Mouse (Mus musculus) limb, embryonic 13.5 days (tissue): ENCODE results near the gene Copz1. TPM values are rescaled to one million over a fixed set of nuclear protein-coding genes. Genes with fewer than 3 reads are reported as not detected.
A peak's percentile ranks its signal among the peaks of the same experiment; 100 is the strongest.

ENCODE experiments used
- ATAC-seq: fragments of 200-750 bp; cut with Nextera tagmentation; 2 replicates; pipeline ENCODE4 v1.8.0; 2017; ENCODE audit warnings: low read depth, moderate number of reproducible peaks, moderate TSS enrichment; ENCODE audit not compliant: low FRiP score
- H3K27ac ChIP-seq: fragments of 300-500 bp; sonication (generic); 2 replicates; pipeline ENCODE4 v1.5.1; 2015; ENCODE audit warnings: inconsistent platforms, mild to moderate bottlenecking, moderate library complexity
- H3K27me3 ChIP-seq: fragments of 300-500 bp; sonication (generic); 2 replicates; pipeline ENCODE4 v1.6.1; 2015; ENCODE audit warnings: mild to moderate bottlenecking, inconsistent platforms
- H3K36me3 ChIP-seq: fragments of 300-500 bp; sonication (generic); 2 replicates; pipeline ENCODE4 v1.6.1; 2015; ENCODE audit warnings: inconsistent platforms, mild to moderate bottlenecking, moderate library complexity
- H3K4me1 ChIP-seq: fragments of 300-500 bp; sonication (generic); 2 replicates; pipeline ENCODE4 v1.6.1; 2015; ENCODE audit warnings: inconsistent platforms
- H3K4me2 ChIP-seq: fragments of 300-500 bp; sonication (generic); replicated peaks from 2 replicates; pipeline ENCODE4 v1.6.1; 2015; ENCODE audit warnings: inconsistent platforms, mild to moderate bottlenecking, moderate library complexity
- H3K4me3 ChIP-seq: fragments of 300-500 bp; sonication (generic); 2 replicates; pipeline ENCODE4 v1.5.1; 2015; ENCODE audit warnings: moderate library complexity, mild to moderate bottlenecking, inconsistent platforms
- H3K9ac ChIP-seq: fragments of 300-500 bp; sonication (generic); 2 replicates; pipeline ENCODE4 v1.6.1; 2015; ENCODE audit warnings: mild to moderate bottlenecking, inconsistent platforms
- H3K9me3 ChIP-seq: fragments of 300-500 bp; sonication (generic); 2 replicates; pipeline ENCODE4 v1.6.1; 2016; ENCODE audit warnings: inconsistent platforms
- WGBS: fragments of 180-500 bp; shearing (Covaris S2); methylation state at CpG from one replicate; pipeline ENCODE4 v1.1.7; 2015; 5-methylcytosine and 5-hydroxymethylcytosine counted together
- polyA plus RNA-seq: library from polyadenylated mRNA; unstranded; fragments of >200 nt; fragmentation: Nextera tagmentation; extraction: Ambion mirVana; gene quantifications from 2 replicates; pipeline ENCODE4 v1.2.1, GENCODE M21; 2015

Copz1 gene
- polyA plus RNA-seq: 283 TPM in 2 replicates

DNA sequence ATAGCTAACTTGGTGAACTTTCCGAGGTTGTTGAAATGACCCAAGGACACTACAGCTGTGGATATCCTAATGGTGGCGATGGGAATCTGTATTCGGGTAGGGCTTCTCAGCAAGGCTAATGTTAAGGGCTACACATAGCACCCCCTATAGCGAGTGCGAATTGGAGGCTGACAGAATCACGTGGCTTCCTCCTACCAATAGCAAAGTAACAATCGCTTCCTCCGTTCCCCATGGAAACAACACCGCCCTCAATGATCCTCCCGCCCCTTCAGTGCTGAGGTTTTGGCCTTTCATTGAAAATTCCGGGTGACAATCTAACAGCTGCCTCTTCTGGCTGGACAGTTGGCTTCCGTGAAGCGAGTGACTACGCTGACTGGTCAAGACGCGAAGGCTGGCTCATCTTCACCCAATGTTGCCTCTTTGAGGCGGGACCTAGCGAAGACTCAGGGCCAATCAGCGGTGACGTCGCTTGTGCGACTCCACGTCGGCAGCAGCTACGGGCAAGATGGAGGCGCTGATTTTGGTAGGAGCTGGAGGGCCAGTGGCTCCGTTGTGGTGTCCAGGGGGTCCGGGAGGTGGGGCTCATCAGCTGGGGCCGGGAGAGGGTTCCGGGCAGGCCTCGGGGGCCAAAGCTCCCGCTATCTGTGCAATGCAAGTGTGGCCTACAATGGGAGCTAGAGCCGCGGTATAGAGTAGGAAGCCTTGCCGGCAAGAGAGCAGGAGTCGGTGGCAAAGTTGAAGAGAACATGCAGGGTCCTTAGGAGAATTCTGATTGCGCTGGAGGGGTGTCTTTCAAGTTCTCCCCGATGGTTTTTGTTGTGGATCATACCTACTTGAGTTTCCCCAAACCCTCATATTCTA, at the start of gene Copz1:
Copz1 (plus strand) TSS at position 296 of the 861 bp plus-strand sequence.
- Histone ChIP-seq H3K36me3 (no peaks in the 10 kb centered on the region), H3K9ac (peak within 1 kb of the TSS; percentile 92), H3K9me3 (no peaks in the 10 kb centered on the region), H3K4me1 (peaks cover 23% of the 10 kb centered on the region), H3K27me3 (no peaks in the 10 kb centered on the region), H3K4me2 (peak within 1 kb of the TSS; percentile 81), H3K27ac (peak within 1 kb of the TSS; percentile 33; the same call in 1 of the 2 replicates), H3K4me3 (peak within 1 kb of the TSS; percentile 88)
- WGBS: under 1% methylated on average over 38 of the region's 38 CpGs
- ATAC-seq: peak; percentile 99

DNA sequence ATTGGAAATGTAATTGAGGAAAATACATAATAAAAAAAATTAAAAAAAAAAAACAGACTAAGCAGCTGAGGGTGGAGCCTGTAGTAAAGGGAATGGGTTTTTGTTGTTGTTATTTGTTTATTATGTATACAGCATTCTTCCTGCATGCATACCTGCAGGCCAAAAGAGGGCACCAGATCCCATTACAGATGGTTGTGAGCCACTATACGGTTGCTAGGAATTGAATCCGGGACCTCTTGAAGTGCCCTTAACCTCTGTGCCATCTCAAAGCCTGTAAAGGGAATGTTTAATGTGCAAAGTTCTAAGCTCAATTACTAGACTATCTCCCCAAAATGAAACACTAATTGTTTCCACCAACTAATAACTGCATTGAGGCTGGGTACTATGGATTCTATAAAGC, 48.4 kb upstream of the Copz1 start:
- peaks cover 16% of the 10 kb centered on the region for H3K4me1 ChIP-seq
- H3K4me3 ChIP-seq: no peak overlapping the region
- no peaks in the 10 kb centered on the region for H3K27me3 ChIP-seq
- no peaks in the 10 kb centered on the region for H3K9me3 ChIP-seq
- H3K9ac ChIP-seq: no peak overlapping the region
- WGBS: 77% methylated on average over 2 of the region's 2 CpGs
- no peak overlapping the region for H3K4me2 ChIP-seq
- peaks cover 18% of the 10 kb centered on the region for H3K36me3 ChIP-seq
- no peak for ATAC-seq
- H3K27ac ChIP-seq: no peak overlapping the region

GRCm38 (mm10) chr15:103227022-103227421, 45.5 kb upstream of the Copz1 start:
- H3K4me1 ChIP-seq: peaks cover 13% of the 10 kb centered on the region
- H3K9ac ChIP-seq: no peak overlapping the region
- WGBS: 90% methylated on average over 3 of the region's 3 CpGs
- no peak overlapping the region for H3K4me2 ChIP-seq
- no peak overlapping the region for H3K27ac ChIP-seq
- H3K4me3 ChIP-seq: no peak overlapping the region
- no peak for ATAC-seq
- H3K36me3 ChIP-seq: 0 out of 2 replicates have a peak, but pooled peaks cover 2% of the 10 kb centered on the region
- no peaks in the 10 kb centered on the region for H3K9me3 ChIP-seq
- no peaks in the 10 kb centered on the region for H3K27me3 ChIP-seq

GRCm38 (mm10) chr15:103227572-103227971, 44.9 kb upstream of the Copz1 start:
- Histone ChIP-seq H3K27ac (no peak overlapping the region), H3K9me3 (no peaks in the 10 kb centered on the region), H3K27me3 (no peaks in the 10 kb centered on the region), H3K4me1 (peaks cover 18% of the 10 kb centered on the region), H3K9ac (no peak overlapping the region), H3K4me2 (no peak overlapping the region), H3K36me3 (0 out of 2 replicates have a peak, but pooled peaks cover 2% of the 10 kb centered on the region), H3K4me3 (no peak overlapping the region)
- no peak for ATAC-seq
- WGBS: 83% methylated on average over 2 of the region's 2 CpGs

DNA sequence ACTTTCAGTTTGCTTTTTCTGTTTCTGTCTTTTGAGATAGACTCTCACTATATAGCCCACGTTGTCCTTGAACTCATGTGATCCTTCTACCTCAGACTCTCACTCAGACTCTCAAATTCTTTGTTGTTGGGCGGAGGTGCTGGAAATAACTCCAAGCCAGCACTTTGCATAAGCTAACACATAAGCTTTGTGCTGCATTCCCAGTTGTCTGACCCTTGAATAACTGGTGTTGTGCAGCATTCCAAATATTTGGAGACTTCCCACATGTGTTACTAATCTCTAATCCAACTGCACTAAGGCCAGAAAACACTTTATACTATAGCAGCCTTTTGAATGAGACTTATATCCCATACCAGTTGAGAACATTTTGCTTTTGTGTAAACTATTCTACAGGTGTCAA, 43.6 kb upstream of the Copz1 start:
- ATAC-seq: 0 out of 2 replicates have a peak, but pooled peaks have one; percentile 40
- no peak overlapping the region; the same call in 1 of the 2 replicates for H3K27ac ChIP-seq

DNA sequence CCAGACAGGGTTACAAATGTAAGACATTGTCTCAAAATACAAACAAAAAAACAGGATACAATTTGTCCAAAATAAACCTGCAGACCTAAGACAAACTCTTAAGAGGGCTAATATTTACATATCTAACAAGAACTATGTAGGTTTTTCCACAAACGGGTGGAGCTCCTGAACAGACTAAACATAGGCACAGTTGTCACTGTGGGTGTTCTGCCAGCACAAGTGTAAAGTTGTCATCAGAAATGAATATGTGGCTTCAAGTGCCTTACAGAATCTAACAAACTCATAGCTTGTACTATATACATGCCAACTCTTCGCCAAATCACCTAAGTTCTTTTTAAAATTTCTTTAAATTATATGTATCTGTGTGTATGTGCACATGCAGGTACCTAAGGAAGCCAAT, 39.4 kb upstream of the Copz1 start:
- H3K4me1 ChIP-seq: peaks cover 25% of the 10 kb centered on the region
- no peak overlapping the region for H3K9ac ChIP-seq
- peaks cover 3% of the 10 kb centered on the region; the same call in 1 of the 2 replicates for H3K9me3 ChIP-seq
- WGBS: 89% methylated on average over 2 of the region's 2 CpGs
- H3K27ac ChIP-seq: no peak overlapping the region
- no peak for ATAC-seq
- no peak overlapping the region for H3K4me2 ChIP-seq
- no peak overlapping the region for H3K4me3 ChIP-seq
- H3K27me3 ChIP-seq: no peaks in the 10 kb centered on the region
- H3K36me3 ChIP-seq: peaks cover 21% of the 10 kb centered on the region

More for the DNA sequence above, 43.6 kb upstream of the Copz1 start:
- Histone ChIP-seq H3K9me3 (no peaks in the 10 kb centered on the region), H3K4me3 (no peak overlapping the region), H3K36me3 (no peaks in the 10 kb centered on the region), H3K4me1 (peaks cover 18% of the 10 kb centered on the region), H3K27me3 (no peaks in the 10 kb centered on the region), H3K9ac (no peak overlapping the region), H3K4me2 (no peak overlapping the region)
- whole genome bisulfite sequencing: 73% methylated on average over 2 of the region's 2 CpGs

DNA sequence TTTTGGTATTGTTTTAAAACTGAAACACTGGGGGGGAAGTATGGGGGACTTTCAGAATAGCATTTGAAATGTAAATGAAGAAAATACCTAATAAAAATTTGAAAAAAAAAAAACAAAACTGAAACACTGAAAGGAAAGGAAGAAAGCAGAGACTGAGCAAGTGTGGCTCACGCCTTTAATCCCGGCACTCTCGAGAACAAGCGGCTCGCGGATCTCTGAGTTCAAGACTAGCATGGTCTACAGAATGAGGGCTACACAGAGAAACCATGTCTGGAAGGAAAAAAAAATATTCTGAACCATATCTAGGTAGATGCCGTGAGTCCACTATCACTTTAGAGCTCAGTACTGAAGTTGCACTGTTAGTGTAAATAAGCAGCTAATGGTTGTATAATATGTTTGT, 35.2 kb upstream of the Copz1 start:
- H3K4me2 ChIP-seq: no peak overlapping the region
- H3K9me3 ChIP-seq: peaks cover 3% of the 10 kb centered on the region; the same call in 1 of the 2 replicates
- no peak for ATAC-seq
- no peak overlapping the region for H3K27ac ChIP-seq
- WGBS: 94% methylated on average over 7 of the region's 7 CpGs
- 0 out of 2 replicates have a peak overlapping the region, but pooled peaks have one; percentile 3 for H3K4me3 ChIP-seq
- peaks cover 33% of the 10 kb centered on the region for H3K36me3 ChIP-seq
- H3K27me3 ChIP-seq: no peaks in the 10 kb centered on the region
- peaks cover 31% of the 10 kb centered on the region for H3K4me1 ChIP-seq
- 0 out of 2 replicates have a peak overlapping the region, but pooled peaks have one; percentile 14 for H3K9ac ChIP-seq

DNA sequence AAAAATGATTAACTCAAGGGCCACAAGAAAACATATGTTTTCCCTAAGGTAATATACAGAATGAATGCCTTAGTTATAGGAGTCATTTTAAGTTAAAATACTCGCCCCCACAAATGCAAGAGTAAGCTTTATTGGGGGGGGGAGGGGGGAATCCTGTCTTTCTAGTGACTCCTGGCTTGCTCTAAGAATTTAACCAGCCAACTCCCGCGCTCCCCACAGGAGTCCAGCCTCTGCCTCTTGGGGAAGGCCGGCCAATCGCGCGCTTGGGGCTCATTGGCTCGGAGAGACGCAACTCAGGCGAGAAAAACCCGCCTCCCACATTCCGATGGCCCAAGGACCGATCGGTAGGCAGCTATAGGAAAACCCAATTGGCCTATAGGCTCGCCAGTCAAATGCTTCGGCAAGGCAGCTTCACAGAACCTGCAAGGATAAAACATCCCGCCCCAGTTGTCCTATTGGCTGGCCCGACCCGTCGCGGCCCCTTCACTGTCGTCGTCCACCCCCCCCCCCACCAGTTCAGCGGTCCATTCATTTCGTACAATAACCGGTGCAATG, 33.3 kb upstream of the Copz1 start:
- Histone ChIP-seq H3K9ac (peak overlapping the region; percentile 63), H3K4me1 (peaks cover 43% of the 10 kb centered on the region), H3K36me3 (peaks cover 51% of the 10 kb centered on the region), H3K9me3 (peaks cover 3% of the 10 kb centered on the region; the same call in 1 of the 2 replicates), H3K4me3 (peak overlapping the region; percentile 72), H3K4me2 (peak overlapping the region; percentile 62), H3K27ac (peak overlapping the region; percentile 95), H3K27me3 (no peaks in the 10 kb centered on the region)
- under 1% methylated on average over 26 of the region's 26 CpGs for WGBS
- peak; percentile 92 for ATAC-seq

GRCm38 (mm10) chr15:103239685-103240159, 32.8 kb upstream of the Copz1 start, which contains the start of gene Cbx5:
Gene Cbx5, minus strand, starts transcription at chr15:103239816.
- Histone ChIP-seq H3K4me2 (peak within 1 kb of the TSS; percentile 85), H3K9me3 (peaks cover 3% of the 10 kb centered on the region; the same call in 1 of the 2 replicates), H3K4me3 (peak within 1 kb of the TSS; percentile 72), H3K36me3 (peaks cover 47% of the 10 kb centered on the region), H3K27me3 (no peaks in the 10 kb centered on the region), H3K4me1 (peaks cover 43% of the 10 kb centered on the region), H3K27ac (peak within 1 kb of the TSS; percentile 95), H3K9ac (peak within 1 kb of the TSS; percentile 87)
- peak; percentile 94 for ATAC-seq
- WGBS: under 1% methylated on average over 39 of the region's 39 CpGs

- Histone ChIP-seq H3K9ac (peak within 1 kb of the TSS; percentile 87), H3K9me3 (no peaks in the 10 kb centered on the region), H3K36me3 (peaks cover 46% of the 10 kb centered on the region), H3K4me2 (peak within 1 kb of the TSS; percentile 85), H3K27me3 (no peaks in the 10 kb centered on the region), H3K4me1 (peaks cover 48% of the 10 kb centered on the region), H3K4me3 (peak within 1 kb of the TSS; percentile 72), H3K27ac (peak within 1 kb of the TSS; percentile 95)
- ATAC-seq: peak; percentile 92
- WGBS: under 1% methylated on average over 47 of the region's 47 CpGs
These were observed 32.1 kb upstream of the Copz1 start, which contains the start of gene Hnrnpa1 for GRCm38 (mm10) chr15:103240160-103241028. Gene Hnrnpa1, plus strand, starts transcription at chr15:103240432.
